In the genomic region with DNA sequence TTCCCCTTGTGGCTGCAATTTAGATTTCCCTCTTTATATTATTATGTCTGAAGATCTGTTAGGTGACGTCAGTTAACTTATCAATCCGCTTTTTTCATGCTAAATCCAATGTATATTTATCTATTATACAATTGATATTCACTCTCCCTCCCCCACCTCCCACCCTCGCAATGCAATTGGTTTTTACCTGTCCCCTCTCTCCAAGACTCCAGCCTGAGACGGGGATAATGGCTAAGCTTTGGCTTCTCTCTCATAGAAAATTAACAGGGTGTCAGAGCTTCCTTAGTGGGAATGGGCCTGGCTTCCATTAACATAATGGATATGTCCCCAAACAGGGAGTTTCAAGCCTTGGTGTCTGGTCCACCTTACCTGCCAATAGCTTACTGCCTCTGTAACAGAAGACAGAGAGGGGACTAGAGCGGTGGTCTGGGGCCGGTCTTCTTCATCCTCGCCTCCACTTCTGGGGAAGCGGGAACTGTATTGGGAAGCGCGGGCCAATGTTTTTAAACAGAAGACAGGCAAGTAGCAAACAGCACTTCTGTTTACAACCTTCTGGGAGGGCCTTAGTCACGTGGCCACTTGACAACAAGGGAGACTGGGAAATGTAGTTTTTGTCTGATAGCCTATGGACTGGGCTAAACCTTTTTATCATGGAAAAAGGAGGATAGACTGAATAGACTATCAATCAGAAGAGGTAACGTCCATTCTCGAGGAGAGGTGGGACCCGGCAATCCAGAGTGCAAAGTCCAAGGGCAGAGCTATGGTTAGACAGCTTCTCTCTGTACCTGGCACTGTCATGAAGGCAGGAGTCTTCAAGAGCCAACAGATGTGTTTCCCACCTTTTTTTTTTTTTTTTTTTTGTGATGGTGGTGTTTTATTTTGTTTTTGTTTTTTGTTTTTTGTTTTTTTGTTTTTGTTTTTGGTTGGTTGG, we compare ENCODE assay signal across 7 mouse cellular contexts.
DNase-seq lines count a peak whose midpoint lies in the region; ATAC-seq lines count a peak whose summit lies in the region.

No protein-coding gene starts in this region.

- peak overlapping the region; percentile 55; the same call in 1 of the 2 replicates for H3K9ac ChIP-seq in forebrain, embryonic 13.5 days
- peak overlapping the region; percentile 62 for H3K9ac ChIP-seq in intestine, embryonic 16.5 days (ENCODE audit: low read depth, low read length)
- H3K9ac ChIP-seq in midbrain, embryonic 11.5 days (ENCODE audit: low read length) = peak overlapping the region; percentile 57; the same call in 1 of the 2 replicates

- no peaks in the 10 kb centered on the region for H3K27me3 ChIP-seq in forebrain, embryonic 13.5 days
- H3K27me3 ChIP-seq in intestine, embryonic 16.5 days (replicated peaks; ENCODE audit: control insufficient read depth, insufficient read depth, low read length) = no peaks in the 10 kb centered on the region
- no peaks in the 10 kb centered on the region for H3K27me3 ChIP-seq in limb, embryonic 10.5 days (ENCODE audit: low read depth, poor library complexity, severe bottlenecking)
- H3K27me3 ChIP-seq in midbrain, embryonic 11.5 days (ENCODE audit: control insufficient read depth, insufficient read depth, low read length) = no peaks in the 10 kb centered on the region

- H3K4me2 ChIP-seq in forebrain, embryonic 13.5 days = peak overlapping the region; percentile 61
- H3K4me2 ChIP-seq in intestine, embryonic 16.5 days (ENCODE audit: low read depth, low read length) = peak overlapping the region; percentile 65
- H3K4me2 ChIP-seq in midbrain, embryonic 11.5 days = peak overlapping the region; percentile 45

- H3K27ac ChIP-seq in forebrain, embryonic 13.5 days = no peak overlapping the region
- no peak overlapping the region for H3K27ac ChIP-seq in intestine, embryonic 16.5 days (ENCODE audit: low read length)
- 0 out of 2 replicates have a peak overlapping the region, but pooled peaks have one; percentile 15 for H3K27ac ChIP-seq in limb, embryonic 10.5 days
- no peak overlapping the region for H3K27ac ChIP-seq in midbrain, embryonic 11.5 days (ENCODE audit: low read depth, low read length)

- H3K4me1 ChIP-seq in forebrain, embryonic 13.5 days = no peaks in the 10 kb centered on the region
- H3K4me1 ChIP-seq in intestine, embryonic 16.5 days (ENCODE audit: control insufficient read depth, insufficient read depth, low read length) = no peaks in the 10 kb centered on the region
- peaks cover 15% of the 10 kb centered on the region; the same call in 1 of the 2 replicates for H3K4me1 ChIP-seq in limb, embryonic 10.5 days
- no peaks in the 10 kb centered on the region; the same call in 1 of the 2 replicates for H3K4me1 ChIP-seq in midbrain, embryonic 11.5 days (ENCODE audit: control insufficient read depth, insufficient read depth, low read length)

- ATAC-seq in cerebellum, adult (ENCODE audit: insufficient number of reproducible peaks, low FRiP score, low TSS enrichment) = peak; percentile 92
- ATAC-seq in forebrain, embryonic 13.5 days = peak; percentile 93
- ATAC-seq in intestine, embryonic 16.5 days = peak; percentile 87
- peak; percentile 84 for ATAC-seq in midbrain, embryonic 11.5 days (ENCODE audit: low FRiP score)

- H3K9me3 ChIP-seq in forebrain, embryonic 13.5 days (replicated peaks) = no peaks in the 10 kb centered on the region
- H3K9me3 ChIP-seq in intestine, embryonic 16.5 days (ENCODE audit: control insufficient read depth, low read length) = no peaks in the 10 kb centered on the region
- no peaks in the 10 kb centered on the region for H3K9me3 ChIP-seq in limb, embryonic 10.5 days (replicated peaks)
- H3K9me3 ChIP-seq in midbrain, embryonic 11.5 days (ENCODE audit: control insufficient read depth, low read length) = no peaks in the 10 kb centered on the region

- 25% methylated on average over 14 of the region's 14 CpGs for WGBS in forebrain, embryonic 13.5 days
- 22% methylated on average over 14 of the region's 14 CpGs for WGBS in intestine, embryonic 16.5 days
- WGBS in limb, embryonic 10.5 days = 22% methylated on average over 14 of the region's 14 CpGs
- WGBS in midbrain, embryonic 11.5 days = 30% methylated on average over 14 of the region's 14 CpGs

- H3K36me3 ChIP-seq in forebrain, embryonic 13.5 days (ENCODE audit: poor library complexity, severe bottlenecking) = no peaks in the 10 kb centered on the region
- H3K36me3 ChIP-seq in intestine, embryonic 16.5 days (ENCODE audit: control insufficient read depth, insufficient read depth, low read length) = no peaks in the 10 kb centered on the region
- H3K36me3 ChIP-seq in limb, embryonic 10.5 days = no peaks in the 10 kb centered on the region
- H3K36me3 ChIP-seq in midbrain, embryonic 11.5 days (ENCODE audit: control insufficient read depth, insufficient read depth, low read length) = no peaks in the 10 kb centered on the region

- DNase-seq in NIH3T3 (ENCODE audit: low read depth) = peak; percentile 16
- DNase-seq in limb, embryonic 10.5 days (ENCODE audit: low spot score) = no peak
- DNase-seq in midbrain, embryonic 11.5 days (ENCODE audit: low spot score, missing footprints) = peak; percentile 85
- peak; percentile 32 for DNase-seq in yolk sac, embryonic 10.5 days (ENCODE audit: low spot score)

- peak overlapping the region; percentile 39 for H3K4me3 ChIP-seq in forebrain, embryonic 13.5 days
- peak overlapping the region; percentile 45 for H3K4me3 ChIP-seq in intestine, embryonic 16.5 days (ENCODE audit: low read length)
- peak overlapping the region; percentile 46 for H3K4me3 ChIP-seq in limb, embryonic 10.5 days
- H3K4me3 ChIP-seq in midbrain, embryonic 11.5 days (ENCODE audit: low read depth, low read length) = peak overlapping the region; percentile 26
